Mouse (Mus musculus): ENCODE results near the gene Adam10. TPM values are rescaled to one million over a fixed set of nuclear protein-coding genes. Genes with fewer than 3 reads are reported as not detected.

Adam10 gene
- total RNA-seq (2023), result 62.7 TPM

GRCm38 (mm10) chr9:70678682-70679131 is at the start of gene Adam10:
TSS of gene Adam10 (plus strand) at chr9:70678997.

GRCm38 (mm10) chr9:70656130-70657007 is 22.4 kb upstream of the Adam10 start, which contains the start of gene Gm10642:
TSS of gene Gm10642 (plus strand) at chr9:70656251.

DNA sequence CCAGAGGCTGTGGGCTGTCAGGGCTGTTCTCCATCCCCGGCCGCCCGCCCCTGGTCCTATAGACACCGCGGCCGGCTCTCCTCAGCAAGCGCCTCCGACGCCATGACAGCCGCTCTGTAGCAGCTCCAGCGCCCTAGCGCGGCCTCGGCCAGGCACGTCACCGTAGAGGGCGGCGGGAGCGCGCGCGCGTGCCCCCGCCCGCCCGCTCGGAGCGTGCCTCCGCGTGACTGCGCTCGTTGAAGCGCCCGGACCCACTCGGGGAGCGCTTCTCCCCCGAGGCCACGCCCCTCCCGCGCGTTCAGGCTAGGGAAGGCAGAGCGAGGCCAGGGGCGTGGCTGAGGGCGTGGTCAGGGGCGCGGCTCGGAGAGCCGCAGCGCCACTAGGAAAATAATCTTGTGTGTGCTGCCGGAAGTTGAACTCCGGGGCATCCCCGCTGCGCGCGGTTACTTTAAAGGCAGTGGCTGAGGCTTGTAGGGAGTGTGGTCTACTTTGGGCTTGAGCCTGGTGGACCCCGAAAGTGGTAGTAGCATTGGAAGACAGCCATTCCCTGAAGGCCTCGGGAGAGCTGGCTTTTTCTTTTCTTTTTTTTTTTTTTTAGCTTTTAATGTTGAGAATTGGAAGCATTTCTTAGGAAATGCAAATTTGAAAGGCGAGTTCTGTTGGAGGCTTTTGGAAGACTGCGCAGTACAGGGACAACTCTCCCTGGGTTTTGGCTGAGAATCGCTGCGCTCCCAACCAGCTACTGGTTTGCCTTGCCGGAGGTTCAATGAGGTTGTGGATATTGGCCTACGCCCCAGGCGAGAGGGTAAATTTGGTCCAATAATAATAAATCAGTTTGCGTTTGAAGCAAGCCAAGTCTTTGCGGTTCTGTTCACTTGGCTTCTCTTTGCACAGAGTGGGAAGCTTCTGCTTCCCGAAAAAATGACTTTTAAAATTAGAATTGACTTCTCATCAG is 21.5 kb upstream of the Adam10 start, which contains the start of gene Mindy2:
Gene Mindy2, minus strand, starts transcription at position 162 of the 955 bp plus-strand sequence.

Other genes starting within 250 kb of the Adam10 start
- gene Rnf111, start 175.3 kb upstream of the Adam10 start, total RNA-seq (2023), result 63.2 TPM
- 109 TPM for gene Sltm, start 136.2 kb upstream of the Adam10 start, total RNA-seq (2023)
- 2.0 TPM for gene Gm10642, start 22.7 kb upstream of the Adam10 start, total RNA-seq (2023)
- gene Mindy2, start 21.8 kb upstream of the Adam10 start, total RNA-seq (2023), result 26.2 TPM

Data from CD8-positive naive resting alpha-beta T cell, adult 57 days (primary cell).